Mouse (Mus musculus) thymus, adult 18-20 months (tissue): ENCODE data around the gene Spen.

ENCODE experiments used
- DNase-seq, 2 experiments: peaks; one replicate each; pipeline ENCODE4 v3.0.0; 2022; ENCODE audit warnings: mixed read lengths in 2 of 2

Spen gene

GRCm38 (mm10) chr4:141444451-141445327, 93.7 kb downstream of the Spen start, which contains the start of gene Zbtb17:
Zbtb17 (plus strand) TSS chr4:141444654.
- DNase-seq: peak; percentile 82 to 83

DNA sequence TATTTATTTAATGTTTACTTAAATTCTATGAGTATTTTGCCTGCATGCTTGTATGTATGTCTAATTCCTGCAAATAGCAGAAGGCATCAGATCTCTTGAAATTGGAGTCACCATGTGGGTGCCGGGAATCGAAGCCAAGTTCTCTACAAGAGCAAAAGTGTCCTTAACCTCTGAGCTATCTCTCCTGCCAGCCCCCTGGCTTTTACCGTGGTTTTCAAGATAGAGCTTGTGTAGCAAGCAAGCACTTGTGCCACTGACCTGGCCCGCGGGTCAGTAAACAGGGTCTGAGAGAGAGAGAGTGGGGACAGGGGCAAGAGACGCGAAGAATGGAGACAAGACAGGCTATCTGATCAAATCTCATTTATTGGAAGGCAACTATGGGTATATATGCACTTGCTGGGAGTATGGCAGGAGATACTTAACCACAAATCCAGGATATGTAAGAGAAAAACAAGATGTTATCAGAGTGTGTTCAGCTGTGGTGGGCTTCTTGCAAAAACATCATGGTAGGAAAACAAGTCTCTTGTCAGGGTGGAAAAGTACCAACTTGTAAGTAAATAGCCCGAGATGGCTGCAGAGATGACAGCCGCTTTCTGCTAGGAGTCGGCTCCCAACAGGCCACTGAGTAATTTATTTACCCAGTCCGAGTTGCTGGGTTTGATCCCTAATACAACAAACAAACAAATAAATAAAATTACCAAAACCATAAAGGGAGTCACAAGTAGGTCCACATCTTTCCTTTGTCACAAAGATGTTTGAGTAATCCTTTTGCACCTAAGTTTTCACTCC, 94.6 kb downstream of the Spen start:
- no peak for DNase-seq

DNA sequence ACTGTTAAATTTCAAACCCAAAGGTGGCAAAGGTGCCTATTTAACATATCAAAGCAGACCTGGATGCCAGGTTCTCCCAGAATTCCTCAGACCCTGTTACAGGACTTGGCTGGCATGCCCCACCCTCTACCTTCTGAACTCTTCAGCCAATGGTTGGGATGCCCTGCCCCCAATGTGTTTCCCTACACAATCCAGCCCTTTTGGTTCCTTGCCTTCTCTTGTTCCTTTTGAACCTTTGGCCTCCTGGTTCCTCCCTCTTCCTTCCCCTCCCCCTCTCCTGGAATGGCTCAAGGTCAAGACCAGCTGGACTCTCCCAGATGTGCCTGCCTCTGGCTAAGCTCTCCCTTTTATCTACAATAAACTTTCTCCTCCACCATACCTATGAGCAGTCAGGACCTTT, 97.5 kb downstream of the Spen start:
- no peak for DNase-seq

- DNase-seq: no peak
Measured at GRCm38 (mm10) chr4:141439083-141439803, 99.2 kb downstream of the Spen start.

DNA sequence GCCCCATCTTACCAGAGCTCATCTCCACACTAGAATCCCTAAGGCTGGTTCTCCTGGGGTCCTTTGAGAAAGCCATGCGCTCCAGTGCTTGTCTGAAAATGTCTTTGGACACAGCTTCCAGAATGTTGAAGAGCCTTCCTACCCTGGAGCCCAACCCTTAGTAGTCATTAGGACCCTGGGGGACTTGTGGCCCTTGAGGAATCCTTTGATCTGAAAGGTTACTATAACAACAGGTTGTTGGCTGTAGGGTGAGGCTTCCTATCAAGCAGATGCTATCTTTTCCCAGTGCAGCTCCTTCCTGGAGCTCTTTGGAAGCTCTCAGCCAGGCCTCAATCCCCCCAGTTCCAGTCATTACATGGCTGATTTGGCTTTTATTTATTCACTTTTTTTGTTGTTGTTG, 102.4 kb downstream of the Spen start, which contains the start of gene Srarp:
Gene Srarp (minus strand): TSS at position 132 of the 400 bp plus-strand sequence.
- no peak for DNase-seq

DNA sequence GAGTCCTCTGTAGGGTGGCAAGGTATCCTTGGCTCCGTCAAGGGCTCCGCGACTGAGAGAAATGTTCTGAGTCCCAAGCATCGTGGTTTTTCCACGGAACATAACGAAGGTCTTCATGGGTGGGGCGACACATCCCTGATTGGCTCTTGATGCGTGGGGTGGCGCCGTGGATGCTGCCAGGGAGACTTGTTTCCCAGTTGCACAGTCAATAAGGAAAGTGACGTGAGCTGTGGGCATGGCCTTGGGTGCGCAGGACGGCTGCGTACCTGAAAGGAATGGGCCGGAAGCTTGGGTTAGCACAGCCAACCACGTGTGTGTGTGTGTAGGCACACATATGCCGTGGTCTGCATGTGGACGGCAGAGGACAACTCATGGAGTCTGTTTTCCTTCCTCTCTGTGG, 105.2 kb downstream of the Spen start:
- DNase-seq: no peak

- no peak for DNase-seq
Measured at GRCm38 (mm10) chr4:141432666-141433065, 105.7 kb downstream of the Spen start.

DNA sequence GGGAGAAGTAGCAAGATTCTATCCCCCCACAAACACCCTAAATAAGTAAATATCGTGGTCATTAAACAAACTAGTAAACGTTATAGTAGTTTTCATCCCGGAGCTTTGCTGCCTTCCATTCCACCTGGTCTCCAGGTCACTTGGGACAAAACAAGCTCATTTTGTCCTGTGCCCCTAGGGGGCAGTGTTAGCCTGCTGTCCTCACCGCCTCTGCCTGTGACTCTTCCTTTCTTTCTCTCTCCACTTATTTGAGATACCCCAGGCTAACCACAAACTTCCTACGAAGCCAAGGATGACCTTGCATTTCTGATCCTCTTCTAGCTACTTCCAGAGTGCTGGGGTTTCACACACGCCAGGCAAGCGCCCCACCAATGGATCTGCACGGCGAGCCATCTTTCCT, 107.4 kb downstream of the Spen start:
- peak in 1 of 2 experiments; percentile 46 for DNase-seq

DNA sequence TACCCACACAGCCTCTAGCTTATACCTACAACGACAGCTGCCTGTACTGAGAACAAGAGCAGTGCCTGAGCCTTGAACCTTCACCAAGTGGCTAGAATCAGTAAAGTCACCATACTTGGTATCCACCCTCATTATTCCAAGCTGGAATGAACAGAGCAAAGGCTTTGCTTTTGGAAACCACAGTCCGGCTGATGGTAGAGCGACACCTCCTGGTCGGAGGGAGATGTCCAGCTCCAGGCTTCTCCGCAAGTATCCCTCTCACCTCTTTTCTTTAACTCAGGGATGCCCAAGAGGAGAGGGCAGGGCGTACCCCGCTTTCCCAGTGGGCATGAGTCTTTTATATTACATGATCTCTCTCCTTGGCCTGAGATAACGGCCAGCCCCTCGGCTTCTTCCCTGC, 108.5 kb downstream of the Spen start:
- no peak for DNase-seq

- DNase-seq: no peak
Measured at GRCm38 (mm10) chr4:141429381-141429780, 109.0 kb downstream of the Spen start.

DNA sequence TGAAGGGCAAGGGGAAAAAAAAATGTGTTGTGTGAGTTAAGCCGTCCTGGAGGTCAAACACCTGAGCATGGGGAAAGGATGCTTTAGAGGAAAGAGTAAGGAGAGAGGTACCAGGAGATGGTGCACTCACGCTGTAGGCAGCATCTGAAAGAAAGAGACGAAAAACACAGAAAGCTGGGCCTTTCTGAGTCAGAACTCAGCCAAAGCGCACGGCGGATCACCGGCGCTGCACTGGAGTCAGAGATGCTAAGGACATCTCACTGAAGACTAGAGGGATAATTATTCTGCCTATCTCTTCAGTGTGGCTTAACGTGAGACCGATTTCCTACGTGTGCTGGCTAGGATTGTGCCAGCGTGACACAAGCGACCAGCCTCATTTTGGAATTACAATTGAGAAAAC, 110.5 kb downstream of the Spen start:
- DNase-seq: no peak

GRCm38 (mm10) chr4:141426796-141427745, 111.3 kb downstream of the Spen start:
- DNase-seq: no peak

DNA sequence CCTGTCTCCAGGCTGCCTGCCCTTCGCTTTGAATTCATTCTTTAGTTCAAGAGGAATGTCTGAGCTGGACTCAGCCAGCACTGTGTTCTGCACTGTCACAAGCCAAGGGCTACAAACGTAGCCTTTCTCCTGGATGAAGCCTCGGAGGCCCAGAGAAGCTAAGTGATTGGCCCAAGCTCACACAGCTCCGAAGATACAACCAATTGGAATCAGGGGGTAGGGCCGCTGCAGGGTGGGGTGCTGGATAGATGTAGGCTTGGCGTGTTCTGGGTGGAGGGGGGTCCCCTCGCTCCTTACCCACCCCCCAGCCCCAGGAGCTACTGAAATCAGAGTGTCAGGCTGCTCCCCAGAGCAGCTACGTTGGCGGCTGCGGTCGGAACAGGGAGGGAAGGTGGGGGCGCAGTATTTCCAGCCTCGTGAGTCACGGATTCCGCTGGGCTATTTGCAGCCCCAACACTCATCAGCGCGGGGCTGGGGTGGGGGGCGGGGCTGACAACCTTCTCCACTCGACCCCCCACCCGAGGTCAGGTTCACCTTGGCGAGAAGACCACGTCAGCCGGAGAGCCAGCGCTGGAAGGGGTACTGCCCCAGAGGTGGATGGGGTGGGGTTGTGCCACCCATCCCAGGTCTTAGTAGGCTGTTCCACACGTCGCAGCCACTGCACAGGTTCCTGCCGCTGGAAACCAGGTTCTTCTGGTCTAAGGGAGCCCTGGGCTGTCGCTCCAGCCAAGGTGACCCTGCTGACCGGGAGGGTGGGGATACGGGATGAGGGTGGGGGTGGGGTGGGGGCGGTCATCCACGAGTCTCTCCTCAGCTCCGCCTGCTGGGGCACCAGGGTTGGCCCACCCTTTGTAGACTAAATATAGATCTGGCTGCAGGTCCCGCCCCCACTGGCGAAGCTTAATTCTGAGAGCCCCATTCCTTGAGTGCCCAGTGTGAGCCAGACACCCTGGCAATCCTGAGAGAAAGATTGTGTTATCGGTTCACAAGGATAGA, 112.6 kb downstream of the Spen start:
- peak in 1 of 2 experiments; percentile 32 for DNase-seq

DNA sequence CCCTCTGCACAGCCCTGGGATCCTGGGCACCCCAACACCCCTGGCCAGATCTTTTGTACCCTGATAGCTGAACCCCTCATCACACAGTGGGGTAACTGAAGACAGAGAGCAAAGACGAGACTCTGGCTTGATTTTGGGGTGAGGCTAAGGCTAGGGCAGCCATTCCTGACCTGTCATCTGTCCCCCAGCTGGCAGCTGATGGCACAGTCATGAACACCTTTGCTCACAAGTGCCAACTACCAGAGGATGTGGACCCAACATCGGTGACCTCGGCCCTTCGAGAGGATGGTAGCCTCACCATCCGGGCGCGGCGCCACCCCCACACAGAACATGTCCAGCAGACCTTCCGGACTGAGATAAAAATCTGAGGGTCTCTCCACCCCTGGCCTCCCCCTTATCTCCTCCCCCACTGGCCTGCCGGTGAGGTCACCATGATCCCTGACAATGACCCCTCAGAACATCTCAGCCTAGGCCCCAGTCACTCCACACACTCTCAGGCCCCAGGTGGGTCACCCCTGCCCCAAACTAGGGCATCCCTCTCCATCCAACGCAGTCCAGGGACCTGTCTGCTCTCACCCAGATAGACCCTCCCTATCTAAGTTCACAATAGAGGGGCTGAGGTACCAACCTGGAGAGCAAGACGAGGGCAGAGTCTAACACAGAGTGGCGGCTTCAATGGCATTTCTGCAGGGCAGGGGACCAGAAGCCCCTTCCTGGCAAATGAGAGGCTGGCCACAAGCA, 114.5 kb downstream of the Spen start:
- DNase-seq: no peak

GRCm38 (mm10) chr4:141423288-141423687, 115.1 kb downstream of the Spen start:
- DNase-seq: no peak

DNA sequence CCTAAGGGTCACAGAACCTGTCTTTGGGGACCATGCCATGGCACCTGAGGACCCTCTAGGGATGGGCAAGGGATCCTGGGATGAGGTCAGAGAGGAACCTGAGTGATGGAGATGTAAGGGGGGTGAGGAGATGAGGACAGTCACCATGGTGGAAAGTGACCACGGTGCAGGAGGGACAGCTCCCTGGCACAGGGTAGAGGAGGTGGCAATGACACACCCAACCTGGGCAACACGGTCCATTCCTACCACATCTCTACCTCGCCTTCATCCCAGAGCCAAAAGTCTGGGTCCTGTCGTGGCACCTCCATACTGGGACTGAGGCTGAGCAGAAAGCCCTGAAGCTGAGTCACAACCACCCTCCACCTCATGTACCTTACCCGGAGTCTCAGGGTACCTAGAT, 115.6 kb downstream of the Spen start:
- DNase-seq: no peak

GRCm38 (mm10) chr4:141421423-141421822, 117.0 kb downstream of the Spen start:
- DNase-seq: no peak

DNA sequence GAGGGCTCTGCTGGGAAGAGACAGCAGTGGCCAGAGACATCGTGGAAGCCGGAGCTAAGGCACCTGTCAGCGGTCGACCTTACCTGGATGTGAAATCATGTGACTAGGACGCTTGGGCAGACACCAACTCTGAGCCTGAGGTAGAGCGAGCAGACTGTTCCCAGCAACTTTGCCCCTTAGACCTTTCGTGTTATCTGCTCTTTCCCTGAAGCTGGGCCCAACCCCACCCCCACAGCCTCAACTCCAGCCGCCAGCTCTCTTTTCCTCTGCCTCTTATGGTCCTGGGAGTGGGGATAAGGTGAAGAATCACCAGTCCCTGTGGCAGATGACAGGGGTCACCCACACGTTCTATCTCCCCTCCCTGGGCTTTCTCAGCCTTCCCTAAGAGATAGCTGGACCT, 117.5 kb downstream of the Spen start:
- no peak for DNase-seq

DNA sequence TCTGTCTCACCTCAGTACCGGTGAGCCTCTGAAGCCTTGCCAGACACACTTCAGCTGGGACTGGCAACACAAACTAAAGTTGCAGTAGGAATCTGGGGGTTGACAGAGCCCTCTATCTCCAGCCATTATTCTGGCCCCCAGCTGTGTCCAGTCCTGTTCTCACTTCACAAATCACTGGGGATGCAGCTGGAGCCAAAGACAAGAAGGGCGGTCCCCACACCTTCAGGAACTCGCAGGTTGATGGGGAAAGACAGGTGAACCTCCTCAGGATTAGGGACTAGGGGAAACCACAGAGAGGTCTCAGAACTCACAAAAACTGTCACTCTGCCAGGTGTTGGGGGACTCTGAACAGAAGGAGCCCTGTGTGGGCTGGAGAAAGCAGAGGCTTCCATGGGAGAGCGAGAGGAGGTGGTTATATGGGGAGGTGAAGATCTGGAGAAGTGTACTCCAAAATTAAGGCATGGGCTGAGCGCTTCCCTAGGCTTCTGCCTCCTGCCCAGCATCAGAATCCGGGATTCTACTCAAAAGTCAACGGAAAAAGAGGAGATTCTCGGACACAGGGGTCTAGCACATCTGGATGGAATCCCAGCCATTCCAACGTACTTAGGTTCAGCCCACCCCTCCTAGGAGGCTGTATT, 118.1 kb downstream of the Spen start, which contains the start of gene Hspb7:
Gene Hspb7 (plus strand): TSS at position 588 of the 638 bp plus-strand sequence.
- DNase-seq: no peak
